Mouse (Mus musculus) kidney, adult 2 months (tissue): ENCODE results near the gene Gm16440. TPM values are rescaled to one million over a fixed set of nuclear protein-coding genes. Genes with fewer than 3 reads are reported as not detected.
"Not testable (repeated sequence)": the region's sequence is repeated elsewhere in the genome, so short reads cannot be mapped to it uniquely, and the experiment has no call there.

ENCODE experiments used
- DNase-seq: peaks from one replicate; pipeline ENCODE4 v3.0.0; 2021
- H3K27ac ChIP-seq: fragments of 200-500 bp; 2 replicates; pipeline ENCODE4 v1.5.1; 2012; ENCODE audit warnings: low read depth, low read length, control low read depth, inconsistent platforms; ENCODE audit not compliant: insufficient read depth
- H3K27me3 ChIP-seq: fragments of 200-500 bp; replicated peaks from 2 replicates; pipeline ENCODE4 v1.6.1; 2012; ENCODE audit warnings: mild to moderate bottlenecking, moderate library complexity, low read length, inconsistent platforms; ENCODE audit not compliant: control insufficient read depth, insufficient read depth
- H3K36me3 ChIP-seq: fragments of 200-500 bp; 2 replicates; pipeline ENCODE4 v1.6.1; 2012; ENCODE audit warnings: mild to moderate bottlenecking, moderate library complexity, low read length, inconsistent platforms; ENCODE audit not compliant: control insufficient read depth, insufficient read depth
- H3K4me1 ChIP-seq: fragments of 200-500 bp; 2 replicates; pipeline ENCODE4 v1.6.1; 2011; ENCODE audit warnings: low read length; ENCODE audit not compliant: control insufficient read depth, insufficient read depth
- H3K4me3 ChIP-seq: fragments of 200-500 bp; 2 replicates; pipeline ENCODE4 v1.5.1; 2011; ENCODE audit warnings: mild to moderate bottlenecking, low read depth, low read length, control low read depth; ENCODE audit not compliant: insufficient read depth
- WGBS: fragments of 180-500 bp; shearing (Covaris S2); methylation state at CpG from one replicate; pipeline ENCODE4 v1.1.7; 2018; 5-methylcytosine and 5-hydroxymethylcytosine counted together
- polyA plus RNA-seq: library from polyadenylated mRNA; depleted of rRNA; stranded (reverse); fragments of >200 nt; gene quantifications from 2 replicates; pipeline ENCODE4 v1.2.3, GENCODE M21; 2012; rRNA removed

The Gm16440 gene
- not detected in 2 replicates for polyA plus RNA-seq

GRCm38 (mm10) chr14:6390219-6390618 is at the start of gene Gm16440:
Gene Gm16440 (minus strand): TSS chr14:6390319.
- H3K36me3 ChIP-seq, H3K27me3 ChIP-seq, H3K4me3 ChIP-seq, H3K4me1 ChIP-seq, H3K27ac ChIP-seq, DNase-seq: not testable (repeated sequence)
- WGBS, result 87% methylated on average over 2 of the region's 4 CpGs

DNA sequence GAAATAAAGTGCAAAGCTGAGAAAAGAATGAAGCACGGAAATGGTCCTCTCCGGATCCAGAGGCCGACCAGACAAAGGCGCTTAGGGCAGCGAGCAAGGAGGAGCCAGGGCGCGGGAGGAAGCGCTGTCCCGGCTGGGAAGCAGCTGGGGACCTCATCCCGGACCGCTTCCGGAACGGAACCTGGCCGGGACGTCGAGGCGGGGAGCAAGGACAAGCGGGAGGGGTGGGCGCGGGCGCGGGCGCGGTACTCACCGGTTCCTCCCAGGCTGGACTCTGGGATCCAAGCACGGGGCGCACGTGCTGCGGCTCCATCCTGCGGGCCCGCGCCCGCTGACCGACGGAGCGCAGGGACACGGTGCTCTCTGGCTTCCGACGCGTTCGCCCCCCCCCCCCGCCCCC is 36.6 kb upstream of the Gm16440 start:
- not testable (repeated sequence) for H3K27ac ChIP-seq, H3K4me1 ChIP-seq, H3K36me3 ChIP-seq, H3K4me3 ChIP-seq, H3K27me3 ChIP-seq
- DNase-seq, result peak; percentile 31
- 3% methylated on average over 27 of the region's 42 CpGs for WGBS

DNA sequence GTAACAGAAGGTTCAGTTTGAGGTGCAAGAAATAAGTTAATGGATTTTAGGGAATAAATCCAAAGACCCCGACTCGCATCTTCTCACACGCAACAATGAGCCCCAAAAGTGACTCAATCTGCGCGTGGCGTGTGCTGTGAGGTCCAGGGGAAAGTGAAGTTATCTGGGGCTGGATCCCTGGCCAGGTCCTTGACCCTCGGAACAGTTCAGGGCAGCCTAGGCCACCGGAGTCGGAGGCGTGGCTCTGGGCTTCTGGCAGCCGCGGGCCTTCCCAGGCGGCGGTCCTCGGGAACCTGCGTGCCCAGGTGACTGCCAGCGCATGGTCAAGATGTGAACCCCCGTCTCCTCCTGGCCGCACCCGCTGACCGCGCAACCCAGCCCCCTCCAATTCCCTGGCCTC is 36.2 kb upstream of the Gm16440 start:
- DNase-seq, result peak; percentile 16
- not testable (repeated sequence) for H3K4me3 ChIP-seq, H3K27ac ChIP-seq, H3K27me3 ChIP-seq, H3K36me3 ChIP-seq, H3K4me1 ChIP-seq
- WGBS, result 13% methylated on average over 22 of the region's 22 CpGs

- H3K36me3 ChIP-seq, H3K4me3 ChIP-seq, H3K27ac ChIP-seq, H3K27me3 ChIP-seq, H3K4me1 ChIP-seq, DNase-seq: not testable (repeated sequence)
- no CpG with 5 or more reads among the region's 2 CpGs for WGBS
These were observed 22.3 kb upstream of the Gm16440 start, which contains the start of gene Gm3591 for GRCm38 (mm10) chr14:6412382-6412781. Gene Gm3591 (minus strand): TSS chr14:6412482.

DNA sequence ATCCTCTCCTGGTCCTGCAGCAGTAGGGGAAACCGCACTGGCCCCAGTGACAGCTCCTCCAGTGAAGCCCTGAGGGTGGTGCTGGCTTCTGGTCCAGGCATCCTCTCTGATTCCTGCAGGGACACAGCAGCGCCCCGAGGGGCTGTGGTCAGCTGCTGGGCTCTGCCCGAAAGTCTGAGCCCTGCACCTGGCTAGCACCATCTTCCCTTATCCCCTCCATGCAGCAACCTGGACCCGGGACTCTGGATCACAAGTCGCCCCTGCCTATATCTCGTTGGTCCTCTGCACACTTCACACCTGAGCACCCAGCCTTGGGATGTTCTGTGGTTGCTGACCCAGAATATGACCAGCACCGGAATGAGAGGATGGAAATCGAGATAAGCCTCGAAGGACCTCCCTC is 46.5 kb downstream of the Gm16440 start, which contains the start of gene Gm3618:
Gene Gm3618, minus strand, starts transcription at position 101 of the 400 bp plus-strand sequence.
- H3K4me3 ChIP-seq, H3K27ac ChIP-seq, H3K36me3 ChIP-seq, H3K27me3 ChIP-seq, DNase-seq, H3K4me1 ChIP-seq: not testable (repeated sequence)
- no CpG with 5 or more reads among the region's 10 CpGs for whole genome bisulfite sequencing

Other genes with a start within 250 kb of the Gm16440 start
- not detected in 2 replicates for gene Gm21560, start 171.0 kb downstream of the Gm16440 start, polyA plus RNA-seq
- gene Gm3411, start 103.1 kb downstream of the Gm16440 start, polyA plus RNA-seq, result 0.16 TPM in 1 of 2 replicates, not detected in the other
- gene Gm21103, start 85.5 kb downstream of the Gm16440 start, polyA plus RNA-seq, result not detected in 2 replicates
- gene Gm3618, start 46.6 kb downstream of the Gm16440 start, polyA plus RNA-seq, result not detected in 2 replicates
- gene Gm3591, start 22.2 kb upstream of the Gm16440 start, polyA plus RNA-seq, result not detected in 2 replicates
- gene Gm3594, start 54.3 kb upstream of the Gm16440 start, polyA plus RNA-seq, result not detected in 2 replicates
- gene Gm8356, start 147.0 kb upstream of the Gm16440 start, polyA plus RNA-seq, result not detected in 2 replicates
- gene Gm3629, start 200.3 kb upstream of the Gm16440 start, polyA plus RNA-seq, result 0.06 TPM in 1 of 2 replicates, not detected in the other
- not detected in 2 replicates for gene Gm3460, start 232.1 kb upstream of the Gm16440 start, polyA plus RNA-seq